Mouse (Mus musculus): ENCODE results near the gene Arih2.

DNA sequence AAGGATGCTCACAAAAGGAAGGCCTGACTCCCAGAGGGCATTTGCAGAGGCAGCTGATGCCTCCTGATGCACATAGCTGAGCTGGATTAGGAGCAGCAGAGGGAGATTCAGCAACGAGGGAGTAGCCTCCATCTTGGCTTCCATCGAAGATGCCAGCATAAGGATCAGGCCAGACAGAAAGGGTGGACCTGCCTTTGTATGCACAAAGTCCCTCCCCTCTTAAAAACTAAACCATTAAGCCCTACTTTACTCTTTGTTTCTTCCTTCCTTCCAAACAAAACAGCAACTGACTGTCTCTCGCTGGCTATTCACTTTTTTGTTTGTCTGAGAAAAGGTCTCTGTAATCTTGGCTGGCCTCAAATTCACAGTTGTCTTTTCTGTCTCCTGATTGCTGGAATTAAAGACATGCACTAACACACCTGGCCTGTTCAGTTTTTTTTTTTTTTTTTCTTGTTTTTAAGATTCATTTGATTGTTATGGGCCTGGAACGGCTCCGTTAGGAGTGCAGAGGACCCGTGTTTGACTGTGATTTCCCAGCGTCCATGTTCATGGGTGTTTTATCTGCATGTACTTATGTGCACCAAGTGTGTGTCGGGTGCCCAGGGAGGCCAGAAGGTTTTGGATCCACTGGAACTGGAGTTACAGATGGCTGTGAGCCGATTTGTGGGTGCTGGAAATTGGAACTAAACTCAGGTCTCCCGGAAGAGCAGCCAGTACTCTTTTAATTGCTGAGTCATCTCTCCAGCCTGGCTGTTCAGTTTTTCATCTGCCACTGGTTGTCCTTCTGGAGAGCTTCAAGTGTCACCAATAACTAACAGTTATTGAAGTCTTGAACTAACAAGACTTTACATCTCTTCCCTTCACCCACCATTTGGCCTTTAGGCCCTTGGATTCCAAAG is 5.6 kb upstream of the Arih2 start:
- TF ChIP-seq CTCF (IDR thresholded peaks at IDR 0.05) (no peak), POLR2A (IDR thresholded peaks at IDR 0.05; ENCODE audit: insufficient read depth, low read depth, low read length) (no peak), EP300 (IDR thresholded peaks at IDR 0.05; ENCODE audit: insufficient read depth, low read depth, low read length) (no peak)

Measured in heart, adult 2 months (tissue).